Mouse (Mus musculus): ENCODE results near the gene Prkd3. TPM values are rescaled to one million over a fixed set of nuclear protein-coding genes. Genes with fewer than 3 reads are reported as not detected.

Prkd3 gene
- 12.9 and 13.3 TPM in 2 replicates for polyA plus RNA-seq (2016; fragmentation: Nextera tagmentation; extraction: Ambion mirVana)

DNA sequence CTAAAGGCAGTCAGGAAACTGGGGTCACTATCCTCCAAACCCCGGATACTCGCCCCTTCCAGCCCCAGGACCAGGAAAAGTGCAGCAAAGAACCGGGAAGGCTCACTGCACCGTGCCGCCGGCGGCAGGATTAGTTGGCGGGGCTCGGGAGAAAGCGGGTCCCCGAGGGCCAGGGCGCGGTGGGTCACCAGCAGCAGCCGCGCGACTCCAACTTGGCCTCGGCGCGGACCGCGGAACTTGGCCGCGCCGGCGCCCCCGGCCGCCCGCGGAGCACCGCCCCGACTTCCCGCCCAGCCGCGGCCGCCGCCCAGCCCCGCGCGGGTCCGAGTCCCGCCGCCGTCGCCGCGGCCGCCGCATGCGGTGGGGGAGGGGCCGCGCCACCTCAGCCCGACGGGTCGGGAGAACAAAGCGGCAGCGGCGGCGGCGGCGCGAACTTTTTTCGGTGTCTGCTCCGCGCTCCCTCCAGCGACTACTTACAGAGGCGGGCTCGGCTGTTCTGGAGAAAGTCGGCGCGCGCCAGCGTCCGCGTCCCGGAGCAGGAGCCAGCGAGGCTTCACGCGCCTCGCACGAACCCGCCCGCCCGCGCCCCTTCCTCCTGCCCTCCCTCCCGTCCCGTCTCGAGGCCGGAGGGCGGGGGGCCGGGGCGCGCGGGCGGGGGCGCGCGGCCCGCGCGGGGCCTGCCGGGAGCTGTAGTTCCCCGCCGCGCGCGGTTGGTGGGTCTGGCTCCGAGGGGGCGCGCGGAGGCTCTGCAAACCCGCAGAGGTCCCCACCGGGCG lies at the start of gene Prkd3:
Gene Prkd3, minus strand, starts transcription at position 609 of the 776 bp plus-strand sequence.
- Histone ChIP-seq H3K36me3 (no peaks in the 10 kb centered on the region), H3K9ac (peak within 1 kb of the TSS; percentile 81), H3K4me2 (peak within 1 kb of the TSS; percentile 95), H3K4me1 (peaks cover 44% of the 10 kb centered on the region), H3K27me3 (replicated peaks) (peaks cover 13% of the 10 kb centered on the region), H3K9me3 (replicated peaks) (no peaks in the 10 kb centered on the region), H3K27ac (peak within 1 kb of the TSS; percentile 80), H3K4me3 (peak within 1 kb of the TSS; percentile 75)
- peak; percentile 87 for ATAC-seq
- under 1% methylated on average over 87 of the region's 113 CpGs for WGBS (ENCODE audit: insufficient replicate concordance)

DNA sequence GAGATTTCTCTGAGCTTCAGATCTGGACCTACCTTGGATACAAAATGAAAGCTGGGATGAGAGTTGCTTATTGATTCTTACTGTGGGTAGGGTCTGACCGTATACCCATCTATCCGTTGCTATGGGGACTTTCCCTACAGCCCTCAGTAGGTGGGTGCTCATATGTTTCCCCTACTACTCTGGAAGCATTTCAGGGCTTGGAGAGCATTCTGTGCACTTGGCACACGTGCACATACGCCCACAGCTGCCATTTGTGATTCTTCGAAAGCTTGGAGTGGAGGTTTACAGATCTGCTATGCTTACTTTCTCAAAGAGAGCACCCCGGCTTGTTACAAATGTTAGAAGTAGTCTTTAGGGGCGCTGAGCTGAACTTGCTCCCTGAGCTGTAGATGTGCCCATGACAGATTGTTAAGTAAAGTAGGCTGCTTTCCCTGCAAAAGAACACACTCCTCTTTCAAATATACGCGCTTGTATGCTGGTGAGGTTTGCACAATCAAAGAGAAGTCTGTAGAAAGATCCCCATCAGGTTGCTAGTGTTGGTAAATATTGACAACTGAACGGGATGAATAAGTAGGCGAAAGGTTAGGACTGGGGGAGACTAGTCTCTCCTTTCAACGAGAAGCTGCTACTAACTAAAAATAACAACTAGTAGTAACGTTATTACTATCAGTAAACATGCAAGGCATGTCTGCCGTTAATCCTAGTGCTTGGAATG lies 49.3 kb upstream of the Prkd3 start:
- Histone ChIP-seq H3K4me2 (no peak overlapping the region), H3K9ac (no peak overlapping the region), H3K27me3 (replicated peaks) (no peaks in the 10 kb centered on the region), H3K27ac (peak overlapping the region; percentile 32; the same call in 1 of the 2 replicates), H3K4me3 (no peak overlapping the region), H3K36me3 (no peaks in the 10 kb centered on the region), H3K4me1 (no peaks in the 10 kb centered on the region), H3K9me3 (replicated peaks) (no peaks in the 10 kb centered on the region)
- no peak for ATAC-seq
- 71% methylated on average over 14 of the region's 14 CpGs for WGBS (ENCODE audit: insufficient replicate concordance)

DNA sequence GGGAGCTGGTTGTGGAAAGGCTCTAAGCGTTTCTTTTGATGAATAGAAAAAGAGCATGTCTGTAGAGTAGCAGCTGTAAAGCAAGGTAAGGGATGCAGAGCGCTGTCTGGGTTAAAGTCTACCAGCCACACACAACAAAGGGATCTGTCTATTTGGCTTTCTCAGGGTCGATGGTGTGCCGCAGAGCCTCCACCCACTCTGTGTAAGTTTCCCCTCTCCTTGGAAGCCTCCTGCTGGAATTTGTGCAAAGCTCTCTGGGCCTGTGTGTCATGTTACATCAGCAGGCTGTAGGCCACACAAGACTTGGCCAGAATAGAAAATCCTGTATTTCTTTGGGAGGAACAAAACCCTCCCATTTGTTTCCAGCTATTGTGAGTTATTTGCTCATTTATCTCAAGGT lies 48.4 kb upstream of the Prkd3 start:
- Histone ChIP-seq H3K4me1 (no peaks in the 10 kb centered on the region), H3K9ac (no peak overlapping the region), H3K27ac (no peak overlapping the region), H3K36me3 (no peaks in the 10 kb centered on the region), H3K4me3 (no peak overlapping the region), H3K4me2 (no peak overlapping the region), H3K9me3 (replicated peaks) (no peaks in the 10 kb centered on the region), H3K27me3 (replicated peaks) (no peaks in the 10 kb centered on the region)
- peak; percentile 66 for ATAC-seq
- WGBS (ENCODE audit: insufficient replicate concordance), result 65% methylated on average over 4 of the region's 4 CpGs

DNA sequence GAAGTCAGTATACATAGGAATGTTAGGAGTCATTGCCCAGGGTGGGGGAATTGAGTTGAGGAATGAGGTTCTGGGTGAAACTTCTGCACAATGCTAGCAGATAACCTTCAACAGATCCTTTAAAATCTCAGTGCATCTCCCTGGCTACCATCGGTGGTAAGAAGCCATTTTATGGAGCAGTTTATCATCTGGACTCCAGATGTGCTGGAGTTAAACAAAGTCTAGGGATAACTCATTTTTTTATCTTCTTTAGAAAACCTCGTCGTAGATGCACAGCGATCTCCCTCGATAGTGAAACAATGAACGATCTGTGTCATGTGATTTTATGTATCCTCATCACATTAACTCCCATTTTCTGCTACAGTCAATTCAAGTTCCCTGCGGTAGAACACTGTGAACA lies 48.0 kb upstream of the Prkd3 start:
- no peak overlapping the region for H3K9ac ChIP-seq
- no peak overlapping the region for H3K4me2 ChIP-seq
- H3K36me3 ChIP-seq, result no peaks in the 10 kb centered on the region
- H3K4me3 ChIP-seq, result no peak overlapping the region
- H3K27ac ChIP-seq, result no peak overlapping the region
- H3K4me1 ChIP-seq, result no peaks in the 10 kb centered on the region
- no peak for ATAC-seq
- H3K27me3 ChIP-seq (replicated peaks), result no peaks in the 10 kb centered on the region
- 67% methylated on average over 7 of the region's 7 CpGs for WGBS (ENCODE audit: insufficient replicate concordance)
- H3K9me3 ChIP-seq (replicated peaks), result no peaks in the 10 kb centered on the region

DNA sequence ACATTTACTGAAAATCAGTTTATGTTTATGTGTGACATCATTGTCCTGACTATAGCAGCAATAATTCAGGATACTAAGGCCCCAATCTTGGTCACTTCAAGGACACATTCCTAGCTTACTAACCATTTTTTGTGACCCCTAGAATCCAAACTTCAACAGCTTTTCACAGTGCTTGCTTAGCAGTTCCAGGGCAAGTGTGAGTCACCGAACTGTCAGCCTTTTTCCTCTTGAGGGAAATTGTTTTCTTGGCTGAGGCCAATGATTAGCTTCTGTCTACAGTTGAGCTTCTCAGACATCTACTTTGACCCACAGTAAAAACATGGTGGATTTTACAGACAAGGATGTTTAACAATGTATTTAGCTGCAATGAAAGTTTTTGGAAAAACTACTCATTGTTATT lies 43.6 kb upstream of the Prkd3 start:
- H3K27me3 ChIP-seq (replicated peaks), result no peaks in the 10 kb centered on the region
- no peak overlapping the region for H3K4me2 ChIP-seq
- no peak overlapping the region for H3K27ac ChIP-seq
- H3K9me3 ChIP-seq (replicated peaks), result no peaks in the 10 kb centered on the region
- ATAC-seq, result no peak
- no peak overlapping the region for H3K9ac ChIP-seq
- H3K4me1 ChIP-seq, result no peaks in the 10 kb centered on the region
- 47% methylated on average over 1 of the region's 1 CpGs for WGBS (ENCODE audit: insufficient replicate concordance)
- H3K4me3 ChIP-seq, result no peak overlapping the region
- H3K36me3 ChIP-seq, result no peaks in the 10 kb centered on the region

DNA sequence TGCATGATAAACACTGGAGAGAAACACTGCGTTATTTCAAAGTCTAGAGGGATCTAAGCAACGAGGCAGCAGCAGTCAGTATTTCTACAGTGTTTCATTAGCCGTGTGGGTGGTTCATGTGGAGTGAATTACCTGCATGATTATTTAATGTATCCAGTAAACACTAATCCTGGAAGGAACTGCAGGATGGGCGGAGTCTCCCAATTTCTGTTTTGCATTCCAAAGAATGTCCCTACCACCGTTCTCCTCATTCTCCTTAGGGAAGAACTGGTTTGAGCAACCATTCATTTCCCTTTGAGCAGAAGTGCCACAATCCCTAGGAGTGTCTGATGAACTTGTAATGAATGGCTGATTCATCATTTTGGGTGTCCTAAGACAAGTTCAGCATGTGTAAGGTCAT lies 39.6 kb upstream of the Prkd3 start:
- H3K4me2 ChIP-seq, result no peak overlapping the region
- no peaks in the 10 kb centered on the region for H3K9me3 ChIP-seq (replicated peaks)
- no peak overlapping the region for H3K4me3 ChIP-seq
- no peak overlapping the region for H3K27ac ChIP-seq
- WGBS (ENCODE audit: insufficient replicate concordance), result 68% methylated on average over 5 of the region's 5 CpGs
- no peak overlapping the region for H3K9ac ChIP-seq
- no peaks in the 10 kb centered on the region for H3K4me1 ChIP-seq
- no peaks in the 10 kb centered on the region for H3K27me3 ChIP-seq (replicated peaks)
- ATAC-seq, result no peak
- no peaks in the 10 kb centered on the region for H3K36me3 ChIP-seq

DNA sequence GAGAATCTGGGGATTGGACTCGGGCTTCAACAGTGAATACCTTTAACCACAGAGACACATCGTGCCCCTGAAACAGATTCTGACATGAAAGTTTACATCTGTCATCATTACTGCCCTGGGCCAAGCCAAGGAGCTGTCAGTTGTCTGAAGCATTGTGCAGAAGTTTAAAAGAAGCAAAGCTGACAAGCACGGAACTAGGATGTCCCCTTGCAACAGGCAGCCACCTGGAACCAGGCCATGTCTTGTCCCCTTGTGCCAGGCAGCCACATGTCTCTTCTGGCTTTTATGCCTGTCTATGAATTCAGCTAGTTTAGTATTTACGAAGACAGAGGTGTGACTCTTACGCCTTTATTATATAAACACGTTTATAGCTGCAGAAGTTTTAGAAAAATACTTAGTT lies 37.7 kb upstream of the Prkd3 start:
- no peak overlapping the region for H3K4me2 ChIP-seq
- H3K36me3 ChIP-seq, result no peaks in the 10 kb centered on the region
- H3K9ac ChIP-seq, result no peak overlapping the region
- no peaks in the 10 kb centered on the region for H3K9me3 ChIP-seq (replicated peaks)
- no peak for ATAC-seq
- WGBS (ENCODE audit: insufficient replicate concordance), result 57% methylated on average over 6 of the region's 6 CpGs
- H3K4me1 ChIP-seq, result no peaks in the 10 kb centered on the region
- peaks cover 6% of the 10 kb centered on the region for H3K27me3 ChIP-seq (replicated peaks)
- no peak overlapping the region for H3K4me3 ChIP-seq
- H3K27ac ChIP-seq, result no peak overlapping the region

DNA sequence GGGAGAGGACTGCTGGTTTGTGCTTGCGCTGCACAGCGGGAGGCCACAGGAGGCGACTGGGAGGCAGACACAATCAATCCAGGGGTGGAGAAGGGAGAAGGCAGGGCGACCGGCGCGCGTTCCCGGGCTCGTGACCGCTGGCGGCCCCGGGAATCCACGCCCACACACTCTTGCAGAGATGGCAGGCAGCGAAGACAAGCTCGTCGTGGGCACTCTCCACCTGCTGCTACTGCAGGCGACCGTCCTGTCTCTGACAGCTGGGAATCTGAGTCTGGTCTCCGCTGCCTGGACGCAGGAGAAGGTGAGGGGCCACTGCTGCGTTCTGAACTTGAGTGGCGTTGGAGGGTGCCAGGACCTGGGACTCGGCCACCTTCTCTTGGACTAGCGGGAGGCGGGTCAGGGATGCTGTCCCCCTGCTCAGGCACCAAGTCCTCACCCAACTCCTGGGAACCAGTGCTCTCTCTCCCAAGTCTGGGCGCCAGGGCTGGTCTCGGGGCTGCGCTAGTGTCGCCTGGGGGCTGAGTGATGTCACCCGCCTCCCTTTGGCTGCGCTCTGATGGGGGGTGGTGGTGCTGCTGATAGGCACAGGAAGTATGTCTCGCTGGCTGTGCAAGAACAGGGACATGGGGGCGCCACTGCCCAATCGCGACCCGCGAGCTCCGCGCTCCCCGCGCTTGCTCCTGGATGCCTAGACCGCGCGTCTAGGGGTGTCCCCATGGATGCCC lies 31.6 kb upstream of the Prkd3 start:
- Histone ChIP-seq H3K27me3 (replicated peaks) (peaks cover 26% of the 10 kb centered on the region), H3K9ac (peak overlapping the region; percentile 44), H3K4me1 (0 out of 2 replicates have a peak, but pooled peaks cover 5% of the 10 kb centered on the region), H3K9me3 (replicated peaks) (no peaks in the 10 kb centered on the region), H3K36me3 (no peaks in the 10 kb centered on the region), H3K27ac (no peak overlapping the region), H3K4me2 (peak overlapping the region; percentile 71), H3K4me3 (peak overlapping the region; percentile 52)
- ATAC-seq, result peak; percentile 67
- 1% methylated on average over 45 of the region's 45 CpGs for WGBS (ENCODE audit: insufficient replicate concordance)

DNA sequence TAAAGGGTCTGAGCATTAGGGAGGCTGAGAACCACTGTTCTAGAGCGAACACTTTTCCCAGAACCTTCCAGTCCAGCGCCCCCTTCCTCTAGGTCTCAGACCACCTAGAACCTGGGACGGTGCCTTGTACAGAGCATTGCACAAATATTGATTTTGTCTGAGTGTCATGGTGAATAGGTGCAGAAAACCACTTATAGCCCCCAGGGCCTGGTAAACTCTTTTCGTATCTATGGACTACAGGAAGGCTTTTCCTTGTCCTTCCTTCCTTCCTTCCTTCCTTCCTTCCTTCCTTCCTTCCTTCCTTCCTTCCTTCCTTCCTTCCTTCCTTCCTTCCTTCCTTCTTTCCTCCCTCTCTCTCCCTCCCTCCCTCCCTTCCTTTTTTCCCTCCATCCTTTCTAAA lies 31.0 kb upstream of the Prkd3 start, which contains the start of gene Qpct:
Gene Qpct, plus strand, starts transcription at position 301 of the 400 bp plus-strand sequence.
- Histone ChIP-seq H3K9me3 (replicated peaks) (no peaks in the 10 kb centered on the region), H3K4me1 (0 out of 2 replicates have a peak, but pooled peaks cover 5% of the 10 kb centered on the region), H3K4me2 (peak within 1 kb of the TSS; percentile 71), H3K4me3 (peak within 1 kb of the TSS; percentile 52), H3K36me3 (no peaks in the 10 kb centered on the region), H3K27ac (no peak within 1 kb of the TSS), H3K9ac (peak within 1 kb of the TSS; percentile 44), H3K27me3 (replicated peaks) (peaks cover 26% of the 10 kb centered on the region)
- 58% methylated on average over 4 of the region's 4 CpGs for WGBS (ENCODE audit: insufficient replicate concordance)
- ATAC-seq, result no peak

DNA sequence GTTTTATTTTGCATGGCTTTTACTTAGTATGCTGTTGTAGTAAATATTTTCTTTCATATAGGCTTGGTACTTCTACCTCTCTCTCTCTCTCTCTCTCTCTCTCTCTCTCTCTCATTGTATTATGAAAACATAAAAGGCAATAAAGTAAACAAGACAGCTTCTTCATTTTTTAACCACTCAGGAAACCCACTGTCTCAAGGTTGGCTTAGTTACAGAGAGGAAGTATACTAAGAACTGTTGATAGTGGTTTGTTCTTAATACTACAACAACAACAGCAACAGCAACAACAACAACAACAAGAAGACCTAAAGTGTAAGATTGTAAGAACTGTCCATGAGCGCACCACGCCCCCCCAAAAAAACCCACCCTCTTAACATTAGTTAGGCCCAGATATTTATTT lies 23.1 kb upstream of the Prkd3 start:
- H3K9me3 ChIP-seq (replicated peaks), result no peaks in the 10 kb centered on the region
- no peak overlapping the region for H3K4me2 ChIP-seq
- no peak overlapping the region for H3K4me3 ChIP-seq
- H3K9ac ChIP-seq, result no peak overlapping the region
- no peak for ATAC-seq
- H3K4me1 ChIP-seq, result no peaks in the 10 kb centered on the region
- no peak overlapping the region for H3K27ac ChIP-seq
- no peaks in the 10 kb centered on the region for H3K27me3 ChIP-seq (replicated peaks)
- 85% methylated on average over 2 of the region's 2 CpGs for WGBS (ENCODE audit: insufficient replicate concordance)
- no peaks in the 10 kb centered on the region for H3K36me3 ChIP-seq

DNA sequence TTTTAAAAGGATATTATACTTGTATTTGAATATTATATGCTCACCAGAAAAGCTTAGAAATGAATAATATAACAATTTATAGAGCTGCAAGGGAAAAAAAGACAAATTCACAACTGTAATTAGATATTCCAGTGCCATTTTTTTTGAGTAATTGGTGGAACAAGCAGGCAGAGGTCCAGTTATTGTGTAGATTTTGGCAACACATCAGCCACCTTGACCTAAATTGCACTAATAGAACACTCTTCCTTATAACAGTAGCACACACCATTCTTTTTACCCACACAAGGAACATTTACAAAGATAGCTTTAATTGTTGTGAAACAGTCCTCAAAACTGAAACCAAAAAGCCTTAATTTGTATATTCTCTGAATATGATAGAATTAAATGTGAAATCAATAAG lies 19.0 kb upstream of the Prkd3 start:
- Histone ChIP-seq H3K36me3 (no peaks in the 10 kb centered on the region), H3K9ac (no peak overlapping the region), H3K27me3 (replicated peaks) (no peaks in the 10 kb centered on the region), H3K9me3 (replicated peaks) (no peaks in the 10 kb centered on the region), H3K4me1 (no peaks in the 10 kb centered on the region), H3K27ac (no peak overlapping the region), H3K4me3 (no peak overlapping the region), H3K4me2 (no peak overlapping the region)
- no peak for ATAC-seq

DNA sequence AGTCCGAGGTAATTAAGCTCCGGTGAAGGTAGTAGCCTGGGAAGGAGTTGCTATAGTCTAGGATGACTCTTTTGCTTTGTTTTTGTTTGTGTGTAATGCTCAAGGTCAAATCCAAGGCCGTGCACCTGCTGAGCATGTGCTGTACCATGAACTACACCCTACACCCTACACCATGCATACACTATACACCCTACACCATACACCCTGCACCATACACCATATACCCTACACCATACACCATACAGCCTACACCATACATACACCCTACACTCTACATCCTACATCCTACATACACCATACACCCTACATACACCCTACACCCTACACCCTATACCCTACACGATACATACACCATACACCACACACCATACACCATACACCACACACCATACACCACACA lies 12.2 kb upstream of the Prkd3 start:
- Histone ChIP-seq H3K27me3 (replicated peaks) (no peaks in the 10 kb centered on the region), H3K36me3 (no peaks in the 10 kb centered on the region), H3K27ac (no peak overlapping the region), H3K9me3 (replicated peaks) (no peaks in the 10 kb centered on the region), H3K4me3 (no peak overlapping the region), H3K4me2 (no peak overlapping the region), H3K9ac (no peak overlapping the region), H3K4me1 (no peaks in the 10 kb centered on the region)
- peak; percentile 40; the same call in 1 of the 2 replicates for ATAC-seq
- WGBS (ENCODE audit: insufficient replicate concordance), result 69% methylated on average over 4 of the region's 4 CpGs
